Mouse (Mus musculus): ENCODE results near the gene Gm5751.
"Not testable (repeated sequence)": the region's sequence is repeated elsewhere in the genome, so short reads cannot be mapped to it uniquely, and the experiment has no call there.

Gm5751 gene

DNA sequence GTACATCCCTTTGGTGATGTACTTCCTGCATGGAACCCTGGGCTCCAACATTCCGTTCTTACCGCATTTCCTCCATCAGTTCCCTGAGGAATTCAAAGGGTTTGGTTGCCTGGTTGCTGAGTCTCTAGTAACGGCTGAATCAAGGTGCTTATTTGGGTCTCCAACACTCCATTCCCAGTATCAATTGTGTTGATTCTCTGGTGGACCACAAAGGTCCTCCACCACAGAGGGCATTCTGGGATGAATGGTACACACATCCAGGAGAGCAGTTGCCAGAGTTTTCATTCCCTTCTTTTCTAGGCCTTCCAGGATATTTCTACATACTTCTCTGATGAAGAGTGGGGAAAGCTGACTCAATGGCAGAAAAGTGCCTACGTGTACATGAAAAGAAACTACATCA lies at the start of gene Gm5751:
Gene Gm5751 (plus strand): TSS at position 301 of the 400 bp plus-strand sequence.
- DNase-seq, result not testable (repeated sequence)

DNA sequence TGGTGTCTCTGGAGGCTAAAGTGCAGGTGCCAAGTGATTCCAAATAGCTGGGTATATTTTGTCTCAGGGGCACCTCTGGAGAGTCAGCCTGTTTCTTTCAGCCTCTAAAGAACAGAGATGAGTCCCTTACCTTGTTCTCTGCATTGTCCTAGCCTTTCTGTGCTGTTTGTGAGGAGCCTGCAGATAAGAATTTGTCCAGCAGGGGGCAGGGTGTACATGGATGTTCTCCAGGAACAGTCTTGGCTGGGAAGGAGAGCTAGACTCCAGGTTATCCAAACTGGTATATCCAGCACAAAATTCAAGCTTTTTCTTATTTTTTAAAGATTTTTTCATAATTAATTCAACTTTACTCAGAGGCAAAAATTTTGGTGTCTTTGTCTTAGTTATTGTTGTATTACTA lies 42.0 kb upstream of the Gm5751 start:
- peak; percentile 53 for DNase-seq

DNA sequence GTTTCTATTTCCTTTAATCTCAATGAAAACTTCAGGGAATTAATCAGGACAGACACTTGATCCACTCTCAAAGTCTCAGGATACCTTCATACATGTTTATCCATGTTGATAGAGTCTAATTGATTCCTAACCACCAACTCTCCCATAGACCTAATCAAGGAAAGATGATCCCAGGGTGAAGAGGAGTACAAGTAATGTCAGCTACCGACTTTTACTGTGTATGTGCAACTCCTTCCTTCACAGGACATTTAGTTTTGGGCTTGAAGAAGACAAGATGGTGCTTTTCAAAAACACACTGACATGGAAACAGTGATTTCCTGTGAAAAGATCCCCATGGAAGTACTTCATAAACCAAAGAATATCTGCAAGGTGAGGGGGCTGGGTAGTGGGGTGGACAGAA lies 30.4 kb upstream of the Gm5751 start, which contains the start of gene Gm6592:
Gene Gm6592 (plus strand): TSS at position 301 of the 400 bp plus-strand sequence.
- DNase-seq, result no peak

DNA sequence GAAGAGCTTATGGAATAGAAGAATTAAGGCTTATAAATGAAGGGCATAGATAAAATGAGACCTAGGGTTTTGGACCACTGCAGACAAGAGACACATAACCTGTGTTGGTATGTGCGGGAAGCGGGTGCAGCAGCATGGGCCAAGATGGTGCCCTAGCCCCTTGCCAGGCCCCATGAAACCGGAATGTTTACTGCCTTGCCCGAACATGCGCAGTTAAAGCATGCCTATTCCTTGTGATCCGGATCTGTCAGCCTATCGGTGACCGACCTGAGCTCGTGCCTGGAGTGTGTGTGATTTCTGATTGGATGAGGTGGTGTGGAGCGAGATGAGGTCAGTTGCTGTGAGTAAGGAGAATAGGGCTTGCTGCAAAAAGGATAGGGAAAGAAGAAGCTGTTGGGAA lies 21.6 kb upstream of the Gm5751 start:
- DNase-seq, result no peak

DNA sequence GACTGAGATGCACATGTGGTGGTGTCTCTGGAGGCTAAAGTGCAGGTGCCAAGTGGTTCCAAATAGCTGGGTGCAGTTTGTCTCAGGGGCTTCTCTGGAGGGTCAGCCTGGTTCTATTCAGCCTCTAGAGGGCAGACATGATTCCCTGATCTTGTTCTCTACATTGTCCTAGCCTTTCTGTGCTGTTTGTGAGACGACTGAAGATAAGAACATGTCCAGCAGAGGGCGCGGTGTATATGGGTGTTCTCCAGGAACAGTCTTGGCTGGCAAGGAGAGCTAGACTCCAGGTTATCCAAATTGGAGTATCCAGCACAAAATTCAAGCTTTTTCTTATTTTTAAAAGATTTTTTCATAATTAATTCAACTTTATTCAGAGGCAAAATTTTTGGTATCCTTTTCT lies 9.7 kb upstream of the Gm5751 start:
- peak; percentile 82 for DNase-seq

DNA sequence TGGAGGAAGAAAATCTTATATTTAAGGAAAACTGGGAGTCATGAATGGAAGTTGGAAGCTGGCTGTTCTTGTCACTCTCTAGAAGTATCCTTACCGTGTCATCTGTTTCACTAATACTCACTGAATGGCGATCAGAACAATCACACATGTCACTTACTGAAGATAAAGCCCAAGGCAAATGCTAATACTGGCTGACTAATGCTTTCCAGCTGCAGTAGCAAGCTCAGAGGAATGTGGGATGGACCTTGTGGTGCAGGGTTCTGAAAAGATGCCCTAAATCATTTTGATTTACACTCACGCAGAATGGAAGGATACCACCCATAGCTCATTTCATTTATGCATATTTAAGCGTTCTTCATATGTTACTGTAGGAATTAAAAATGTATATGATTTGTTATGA lies 10.3 kb downstream of the Gm5751 start:
- DNase-seq, result no peak

DNA sequence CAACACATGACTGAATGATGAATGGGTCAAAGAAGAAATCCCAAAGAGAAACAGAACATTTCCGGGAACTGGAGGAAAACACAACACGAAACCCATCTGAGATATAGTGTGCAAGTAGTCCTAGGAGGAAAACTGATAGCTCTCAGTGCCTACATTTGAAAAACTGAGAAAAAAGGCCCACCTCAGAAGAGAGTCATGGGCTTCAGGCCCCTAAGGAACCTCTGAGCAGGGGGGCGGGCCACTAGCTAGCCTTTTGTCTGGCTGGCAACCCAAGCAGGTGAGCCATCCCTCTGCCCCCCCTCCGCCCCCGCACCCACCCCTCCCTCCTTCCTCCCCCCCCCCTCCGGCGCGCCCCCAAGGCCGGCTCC lies 17.9 kb downstream of the Gm5751 start:
- peak; percentile 1 for DNase-seq

DNA sequence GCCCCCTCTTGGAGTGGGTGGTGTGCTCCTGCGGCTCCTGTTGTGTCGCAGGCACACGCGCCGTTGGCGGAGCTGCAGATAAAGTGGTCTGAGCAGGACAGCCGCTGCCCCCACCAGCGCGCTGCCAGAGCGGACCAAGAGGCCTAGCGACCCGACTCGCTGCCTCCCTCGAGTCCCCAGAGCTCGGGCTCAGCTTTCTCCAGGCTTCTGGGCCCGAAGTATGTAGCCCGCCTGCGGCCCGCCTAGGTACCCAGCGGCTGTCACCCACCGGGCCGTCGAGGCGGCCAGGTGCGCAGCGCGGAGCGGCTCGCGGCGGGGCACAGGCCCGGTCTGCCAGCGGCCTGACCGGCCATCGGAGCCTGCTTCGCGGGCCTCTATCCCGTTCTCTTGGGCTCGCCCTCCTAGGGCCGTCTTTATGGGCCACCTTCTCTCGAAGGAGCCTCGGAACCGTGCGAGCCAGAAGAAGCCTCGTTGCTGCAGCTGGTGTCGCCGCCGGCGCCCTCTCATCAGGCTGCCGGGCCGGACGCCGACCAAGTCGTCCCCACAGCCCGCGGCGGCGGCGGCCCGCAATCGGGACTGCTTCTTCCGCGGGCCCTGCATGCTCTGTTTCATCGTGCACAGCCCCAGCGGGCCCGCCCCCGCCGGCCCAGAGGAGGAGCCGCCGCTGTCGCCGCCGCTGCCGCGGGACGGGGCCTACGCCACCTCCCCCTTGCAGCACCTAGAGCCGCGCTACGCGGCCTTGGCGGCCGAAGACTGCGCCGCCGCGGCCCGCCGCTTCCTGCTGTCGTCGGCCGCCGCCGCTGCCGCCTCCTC lies 18.5 kb downstream of the Gm5751 start, which contains the start of gene B630019K06Rik:
Gene B630019K06Rik (plus strand): TSS at position 40 of the 813 bp plus-strand sequence.
- DNase-seq, result peak; percentile 69

DNA sequence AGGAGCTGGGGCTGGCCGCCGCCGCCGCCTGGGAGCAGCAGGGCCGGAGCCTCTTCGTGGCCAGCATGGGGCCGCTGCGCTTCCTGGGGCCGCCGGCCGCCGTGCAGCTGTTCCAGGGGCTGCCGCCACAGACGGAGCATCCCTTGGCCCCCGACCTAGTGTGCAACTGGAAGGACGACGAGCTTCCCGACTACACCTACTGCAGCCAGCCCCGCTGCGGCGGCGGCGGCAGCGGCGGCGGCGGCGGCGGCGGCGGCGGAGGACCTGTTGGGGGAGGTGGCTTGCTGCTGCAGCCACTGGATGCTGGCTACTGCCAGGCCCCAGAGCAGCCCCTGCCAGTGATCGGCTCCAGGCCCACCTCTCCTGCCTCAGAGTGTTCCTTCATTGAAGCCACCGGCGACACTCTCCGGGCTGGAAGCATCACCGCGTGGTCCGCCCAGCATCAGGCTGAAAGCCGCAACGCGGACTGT lies 19.2 kb downstream of the Gm5751 start:
- no peak for DNase-seq

DNA sequence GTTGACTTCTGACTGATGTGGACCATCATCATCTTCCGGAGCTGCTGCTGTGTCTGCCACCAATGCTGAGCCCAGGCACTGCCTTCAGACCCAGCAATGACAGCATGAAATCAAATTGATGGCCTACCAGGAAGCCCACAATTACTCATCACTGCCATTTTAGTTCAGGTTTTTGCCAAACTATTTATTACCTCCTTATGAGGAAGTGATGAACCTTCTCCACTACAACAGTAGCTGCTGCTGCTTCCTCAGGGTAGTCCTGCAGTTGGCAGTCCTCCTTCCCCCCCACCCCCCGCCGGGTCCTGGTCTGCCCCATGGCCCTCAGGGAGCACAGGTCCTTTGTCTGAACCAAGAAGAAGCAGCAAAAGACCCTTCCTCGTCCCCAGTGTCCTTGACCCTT lies 26.8 kb downstream of the Gm5751 start:
- DNase-seq, result no peak

DNA sequence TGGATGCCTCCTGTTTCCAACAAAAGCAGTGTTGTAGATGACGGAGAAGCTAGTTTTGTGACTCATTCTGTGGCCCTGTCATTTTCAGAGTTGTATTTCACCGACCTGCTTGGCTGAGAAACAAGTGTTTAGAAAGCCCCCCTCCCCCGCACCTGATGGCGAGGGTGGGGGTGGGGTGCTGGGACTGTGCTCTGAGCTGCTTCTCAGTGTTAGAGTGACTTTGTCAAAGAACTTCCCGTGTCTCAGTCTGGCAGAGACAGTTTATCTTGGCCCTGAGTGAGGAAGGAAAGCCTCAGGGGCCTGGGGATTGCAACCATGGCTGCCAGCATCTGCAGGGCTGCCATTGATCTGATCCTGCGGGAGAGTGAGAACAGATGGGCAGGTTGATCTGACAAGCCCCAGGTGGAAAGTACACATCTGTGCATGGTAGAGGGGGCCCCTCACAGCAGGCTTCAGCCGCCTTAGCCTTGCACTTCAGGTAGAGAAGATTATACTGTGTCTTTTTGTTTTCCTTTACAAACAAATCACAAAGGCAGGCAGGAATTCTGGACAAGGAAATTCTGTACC lies 27.9 kb downstream of the Gm5751 start:
- DNase-seq, result no peak

DNA sequence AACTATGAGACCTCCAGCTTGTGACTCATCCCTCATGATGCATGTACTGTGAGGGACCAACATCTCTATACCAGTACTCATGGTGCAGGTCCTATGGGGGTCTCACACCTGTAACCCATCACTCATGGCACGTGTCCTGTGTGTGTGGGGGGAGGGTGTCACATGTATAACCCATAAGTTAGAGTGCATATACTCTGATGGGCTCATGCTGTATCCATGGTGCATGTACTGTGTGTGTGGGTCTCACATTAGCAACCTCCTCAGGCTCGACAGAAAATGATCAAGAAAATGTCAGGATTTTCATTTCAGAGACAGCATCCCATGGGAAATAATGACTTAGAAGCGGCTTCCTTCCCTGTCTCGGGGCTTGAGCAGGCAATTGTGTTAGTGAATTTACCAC lies 47.0 kb downstream of the Gm5751 start:
- DNase-seq, result no peak

DNA sequence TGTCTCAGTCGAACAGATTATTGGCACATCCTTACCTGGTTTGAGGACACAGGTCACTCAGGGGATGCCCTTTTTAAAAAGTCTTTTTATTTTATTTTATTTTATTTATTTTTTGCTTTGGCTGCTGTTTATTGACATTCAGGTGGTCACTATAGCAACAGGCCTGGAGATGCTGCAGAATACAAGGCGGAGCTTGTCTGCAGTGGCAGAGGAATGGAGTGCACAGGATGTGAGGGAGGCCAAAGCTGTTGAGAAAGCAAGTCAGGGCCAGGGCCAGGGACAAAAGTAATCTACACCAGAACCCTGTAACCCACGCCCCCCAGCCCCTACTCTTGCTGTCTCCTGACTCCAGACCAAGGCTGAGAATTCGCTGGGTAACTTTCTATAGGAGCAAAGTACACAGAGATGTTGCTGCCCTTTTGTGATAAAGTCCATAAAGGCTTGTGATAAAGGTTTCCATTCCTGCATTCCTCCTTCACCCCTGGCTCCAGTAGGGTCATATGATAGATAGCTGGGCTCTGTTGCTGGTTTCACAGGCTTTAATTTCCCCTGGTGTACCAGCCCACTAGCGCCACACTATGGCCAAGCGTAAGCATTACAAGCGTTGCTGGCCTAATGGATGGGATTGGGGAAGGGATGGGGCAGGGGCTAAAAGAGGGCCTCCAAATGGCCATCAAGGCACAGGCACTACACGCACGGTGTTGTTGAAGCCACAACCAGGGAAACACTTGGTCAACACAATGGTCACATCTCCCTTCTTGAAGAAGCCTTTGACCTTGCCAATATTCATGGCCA lies 48.0 kb downstream of the Gm5751 start:
- DNase-seq, result no peak

DNA sequence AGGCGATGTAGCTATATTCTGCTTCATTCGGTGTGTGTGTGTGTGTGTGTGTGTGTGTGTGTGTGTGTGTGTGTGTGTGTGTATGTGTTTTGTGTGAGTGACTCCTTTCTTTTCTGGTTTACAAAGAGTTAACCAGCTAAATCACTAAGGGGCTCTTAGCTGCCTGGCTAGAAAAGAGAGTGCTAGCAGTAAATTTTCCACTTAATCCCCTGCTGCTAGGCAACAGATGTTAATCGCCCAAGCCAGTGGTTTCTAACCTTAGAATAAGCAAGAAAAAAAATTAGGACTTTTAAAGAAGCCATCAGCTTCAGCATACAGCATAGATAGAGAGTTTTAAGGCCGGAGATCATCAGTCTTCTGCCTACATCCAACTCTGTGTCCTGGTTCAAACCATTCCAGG lies 53.3 kb downstream of the Gm5751 start:
- no peak for DNase-seq
